Mouse (Mus musculus): ENCODE measurements around the gene Ptafr. TPM values are rescaled to one million over a fixed set of nuclear protein-coding genes. Genes with fewer than 3 reads are reported as not detected.

The Ptafr gene
- polyA plus RNA-seq, 1 experiment from 2014 or later: 0.66 TPM

DNA sequence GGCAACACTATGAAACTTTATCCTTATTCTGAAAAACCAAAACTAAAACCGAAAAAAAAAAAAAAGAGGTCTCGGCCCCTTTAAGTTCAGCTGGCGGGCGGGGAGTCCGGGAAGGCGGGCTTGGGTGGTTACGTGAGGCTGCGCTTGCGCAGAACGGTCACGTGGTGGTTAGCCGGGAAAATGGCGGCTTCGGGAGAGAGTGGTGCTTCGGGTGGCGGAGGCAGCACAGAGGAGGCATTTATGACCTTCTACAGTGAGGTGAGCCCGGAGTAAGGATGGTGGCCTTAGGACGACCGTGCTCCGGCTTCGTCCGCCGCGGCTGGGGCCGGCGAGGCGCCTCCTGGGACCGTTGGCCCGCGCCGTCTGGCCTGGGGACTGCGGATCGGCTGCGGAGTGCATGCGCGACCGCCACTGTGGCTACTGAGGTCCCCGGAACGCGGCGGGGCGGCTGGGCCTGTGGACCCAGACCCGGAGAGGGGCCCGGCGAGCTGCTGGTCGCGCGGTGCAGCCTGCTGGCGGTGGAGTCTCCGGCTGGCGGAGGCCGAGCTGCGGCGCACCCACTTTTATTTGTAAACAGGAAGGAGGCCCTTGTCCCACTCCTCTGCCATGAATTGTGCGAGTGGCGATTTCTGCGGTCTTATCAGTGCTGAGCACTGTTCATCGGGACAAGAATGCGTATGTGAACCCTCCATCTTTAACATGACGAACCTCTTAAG is 28.3 kb upstream of the Ptafr start, which contains the start of gene Dnajc8:
Gene Dnajc8 (plus strand): TSS at position 145 of the 716 bp plus-strand sequence.
- no peaks in the 10 kb centered on the region for H3K9me3 ChIP-seq (ENCODE audit: control insufficient read depth, low read length)
- peak within 1 kb of the TSS; percentile 80 for H3K4me2 ChIP-seq (ENCODE audit: low read length)
- under 1% methylated on average over 60 of the region's 60 CpGs for WGBS
- H3K4me1 ChIP-seq (ENCODE audit: control insufficient read depth in 2 of 2, insufficient read depth in 2 of 2, low read length in 2 of 2): peaks cover 5 to 32% of the 10 kb centered on the region in 2 experiments; a peak in 3 of 4 replicates
- peak; percentile 71 for ATAC-seq (ENCODE audit: insufficient number of reproducible peaks, insufficient read depth, low FRiP score, low read depth)
- peak within 1 kb of the TSS; percentile 43 to 76; a peak in 3 of 4 replicates for H3K27ac ChIP-seq (replicated peaks in 1 of 2; ENCODE audit: control insufficient read depth in 1 of 2, insufficient read depth in 1 of 2, low read depth in 2 of 2, low read length in 2 of 2)
- H3K9ac ChIP-seq (ENCODE audit: low read length): peak within 1 kb of the TSS; percentile 95
- H3K27me3 ChIP-seq (ENCODE audit: control insufficient read depth, insufficient read depth, low read length): no peaks in the 10 kb centered on the region
- H3K4me3 ChIP-seq (ENCODE audit: control insufficient read depth in 1 of 2, insufficient read depth in 1 of 2, low read depth in 1 of 2, low read length in 2 of 2): peak within 1 kb of the TSS; percentile 97 to 98
- peaks cover 48% of the 10 kb centered on the region for H3K36me3 ChIP-seq (ENCODE audit: control insufficient read depth, insufficient read depth, low read length)

DNA sequence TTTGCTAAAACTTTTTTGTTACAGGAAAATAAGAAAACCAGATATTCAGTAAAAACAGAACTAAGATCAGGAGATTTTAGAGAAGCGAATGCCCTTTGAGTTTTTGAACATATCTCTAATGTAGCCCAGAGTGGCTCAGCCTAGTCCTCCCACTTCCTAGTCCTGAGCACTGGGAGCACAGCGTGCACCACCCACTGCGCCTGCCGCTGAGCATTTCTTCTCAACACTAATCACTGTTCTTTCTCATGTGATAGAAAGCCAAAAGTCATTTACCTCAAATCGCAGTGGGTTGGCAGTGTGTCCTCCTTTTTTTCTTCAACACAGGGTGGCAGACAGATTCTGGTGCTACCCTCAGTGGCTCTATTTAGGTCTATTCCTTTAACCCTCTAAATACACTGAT is 24.4 kb upstream of the Ptafr start:
- Histone ChIP-seq H3K4me2 (ENCODE audit: low read length) (no peak overlapping the region), H3K4me1 (ENCODE audit: control insufficient read depth in 2 of 2, insufficient read depth in 2 of 2, low read length in 2 of 2) (peaks cover 5 to 15% of the 10 kb centered on the region in 2 experiments; a peak in 3 of 4 replicates), H3K27me3 (ENCODE audit: control insufficient read depth, insufficient read depth, low read length) (no peaks in the 10 kb centered on the region), H3K27ac (replicated peaks in 1 of 2; ENCODE audit: control insufficient read depth in 1 of 2, insufficient read depth in 1 of 2, low read depth in 2 of 2, low read length in 2 of 2) (no peak overlapping the region), H3K4me3 (ENCODE audit: control insufficient read depth in 1 of 2, insufficient read depth in 1 of 2, low read depth in 1 of 2, low read length in 2 of 2) (no peak overlapping the region), H3K9me3 (ENCODE audit: control insufficient read depth, low read length) (no peaks in the 10 kb centered on the region), H3K36me3 (ENCODE audit: control insufficient read depth, insufficient read depth, low read length) (peaks cover 73% of the 10 kb centered on the region), H3K9ac (ENCODE audit: low read length) (no peak overlapping the region)
- ATAC-seq (ENCODE audit: insufficient number of reproducible peaks, insufficient read depth, low FRiP score, low read depth): no peak
- WGBS: 90% methylated on average over 5 of the region's 5 CpGs

DNA sequence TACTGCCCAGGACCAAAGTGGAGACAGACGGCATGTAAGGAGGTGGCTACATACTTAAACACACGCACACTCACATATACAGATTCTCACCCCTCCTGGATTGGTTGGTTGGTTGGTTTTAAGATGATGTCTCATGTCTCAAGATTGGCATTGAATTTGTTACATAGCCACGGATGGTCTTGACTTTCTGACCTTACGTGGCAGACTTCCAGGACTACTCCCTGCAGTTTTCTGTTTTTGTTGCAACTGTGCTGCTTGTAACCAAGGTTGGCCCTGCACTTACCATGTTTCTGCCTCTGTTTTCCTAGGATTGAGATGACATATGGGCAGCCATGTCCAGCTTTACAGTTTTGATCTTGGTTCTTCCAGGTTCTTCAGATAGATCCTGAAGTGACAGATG is 22.5 kb upstream of the Ptafr start:
- H3K9ac ChIP-seq (ENCODE audit: low read length): no peak overlapping the region

DNA sequence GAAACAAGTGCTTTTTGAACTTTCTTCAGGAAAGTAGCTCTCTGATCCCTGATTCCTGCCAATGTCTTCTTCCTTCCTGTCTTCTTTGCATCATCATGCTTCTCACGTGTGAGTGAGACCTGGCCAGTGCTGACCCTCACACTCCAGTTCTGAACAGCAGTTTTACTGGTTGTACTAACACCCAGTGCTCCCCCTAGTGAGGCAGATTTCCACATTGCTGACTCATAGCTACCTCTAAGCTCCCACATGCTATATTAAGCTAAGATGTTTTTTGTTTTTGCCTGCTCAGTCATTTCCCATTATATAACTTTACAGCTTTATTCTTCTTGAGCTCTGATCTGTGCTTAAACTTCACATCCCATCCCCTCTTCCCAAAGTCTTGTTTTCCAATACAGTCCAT is 21.1 kb upstream of the Ptafr start:
- no peak for ATAC-seq (ENCODE audit: insufficient number of reproducible peaks, insufficient read depth, low FRiP score, low read depth)
- Histone ChIP-seq H3K4me1 (ENCODE audit: control insufficient read depth in 2 of 2, insufficient read depth in 2 of 2, low read length in 2 of 2) (no peaks in the 10 kb centered on the region), H3K9ac (ENCODE audit: low read length) (no peak overlapping the region), H3K27ac (replicated peaks in 1 of 2; ENCODE audit: control insufficient read depth in 1 of 2, insufficient read depth in 1 of 2, low read depth in 2 of 2, low read length in 2 of 2) (no peak overlapping the region), H3K27me3 (ENCODE audit: control insufficient read depth, insufficient read depth, low read length) (no peaks in the 10 kb centered on the region), H3K4me2 (ENCODE audit: low read length) (no peak overlapping the region), H3K4me3 (ENCODE audit: control insufficient read depth in 1 of 2, insufficient read depth in 1 of 2, low read depth in 1 of 2, low read length in 2 of 2) (no peak overlapping the region), H3K9me3 (ENCODE audit: control insufficient read depth, low read length) (no peaks in the 10 kb centered on the region), H3K36me3 (ENCODE audit: control insufficient read depth, insufficient read depth, low read length) (peaks cover 93% of the 10 kb centered on the region)
- WGBS: 48% methylated on average over 1 of the region's 1 CpGs

More for the DNA sequence above, 22.5 kb upstream of the Ptafr start:
- Histone ChIP-seq H3K4me2 (ENCODE audit: low read length) (no peak overlapping the region), H3K36me3 (ENCODE audit: control insufficient read depth, insufficient read depth, low read length) (peaks cover 89% of the 10 kb centered on the region), H3K4me1 (ENCODE audit: control insufficient read depth in 2 of 2, insufficient read depth in 2 of 2, low read length in 2 of 2) (peaks cover 4 to 9% of the 10 kb centered on the region in 2 experiments; a peak in 3 of 4 replicates), H3K27ac (replicated peaks in 1 of 2; ENCODE audit: control insufficient read depth in 1 of 2, insufficient read depth in 1 of 2, low read depth in 2 of 2, low read length in 2 of 2) (no peak overlapping the region), H3K27me3 (ENCODE audit: control insufficient read depth, insufficient read depth, low read length) (no peaks in the 10 kb centered on the region), H3K4me3 (ENCODE audit: control insufficient read depth in 1 of 2, insufficient read depth in 1 of 2, low read depth in 1 of 2, low read length in 2 of 2) (no peak overlapping the region), H3K9me3 (ENCODE audit: control insufficient read depth, low read length) (no peaks in the 10 kb centered on the region)
- ATAC-seq (ENCODE audit: insufficient number of reproducible peaks, insufficient read depth, low FRiP score, low read depth): no peak
- 82% methylated on average over 4 of the region's 4 CpGs for WGBS

DNA sequence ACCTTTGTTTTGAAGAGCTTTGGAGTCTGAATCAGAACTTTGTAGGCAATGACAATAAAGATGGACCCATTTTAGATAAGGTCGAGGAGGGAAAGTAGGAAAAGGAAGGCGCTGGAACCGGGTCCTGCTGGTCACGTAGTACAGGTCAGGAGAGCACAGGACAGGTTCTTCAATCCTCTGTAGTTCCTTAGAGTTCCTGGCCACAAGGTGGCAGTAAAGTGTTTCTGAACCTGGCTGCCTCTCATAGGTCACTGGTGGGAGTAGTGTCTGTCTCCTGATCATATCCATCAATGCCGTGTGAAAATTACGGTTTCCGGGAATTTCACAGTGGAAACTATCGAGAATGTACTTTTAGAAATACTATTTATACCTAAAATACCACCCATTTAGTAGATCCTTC is 18.0 kb upstream of the Ptafr start:
- H3K36me3 ChIP-seq (ENCODE audit: control insufficient read depth, insufficient read depth, low read length): peaks cover 96% of the 10 kb centered on the region
- ATAC-seq (ENCODE audit: insufficient number of reproducible peaks, insufficient read depth, low FRiP score, low read depth): no peak
- H3K9me3 ChIP-seq (ENCODE audit: control insufficient read depth, low read length): no peaks in the 10 kb centered on the region
- no peak overlapping the region for H3K27ac ChIP-seq (replicated peaks in 1 of 2; ENCODE audit: control insufficient read depth in 1 of 2, insufficient read depth in 1 of 2, low read depth in 2 of 2, low read length in 2 of 2)
- H3K4me2 ChIP-seq (ENCODE audit: low read length): no peak overlapping the region
- H3K4me3 ChIP-seq (ENCODE audit: control insufficient read depth in 1 of 2, insufficient read depth in 1 of 2, low read depth in 1 of 2, low read length in 2 of 2): no peak overlapping the region
- 21% methylated on average over 8 of the region's 8 CpGs for WGBS
- H3K4me1 ChIP-seq (ENCODE audit: control insufficient read depth in 2 of 2, insufficient read depth in 2 of 2, low read length in 2 of 2): no peaks in the 10 kb centered on the region
- no peaks in the 10 kb centered on the region for H3K27me3 ChIP-seq (ENCODE audit: control insufficient read depth, insufficient read depth, low read length)
- no peak overlapping the region for H3K9ac ChIP-seq (ENCODE audit: low read length)

DNA sequence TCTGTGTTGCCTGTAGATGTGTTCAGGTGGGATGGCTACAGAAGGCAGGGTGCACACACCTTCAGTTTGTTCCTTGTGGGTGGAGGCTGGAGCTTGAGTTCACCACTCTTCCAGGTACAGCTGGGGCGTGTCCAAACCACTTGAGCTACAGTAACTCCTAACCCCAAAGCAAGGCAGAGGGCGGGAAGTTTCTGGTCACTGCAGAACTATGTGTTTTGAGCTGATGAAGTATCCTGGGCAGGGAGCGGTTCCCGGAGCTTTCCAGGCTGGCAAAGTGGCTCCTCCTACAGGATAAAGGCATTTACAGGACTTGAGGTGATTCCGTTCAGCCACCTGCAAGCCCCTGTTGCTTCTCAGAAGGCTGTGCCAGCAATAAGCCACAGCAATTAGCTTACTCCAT is 9.6 kb upstream of the Ptafr start:
- H3K27me3 ChIP-seq (ENCODE audit: control insufficient read depth, insufficient read depth, low read length): no peaks in the 10 kb centered on the region
- no peak for ATAC-seq (ENCODE audit: insufficient number of reproducible peaks, insufficient read depth, low FRiP score, low read depth)
- no peak overlapping the region for H3K4me2 ChIP-seq (ENCODE audit: low read length)
- peak overlapping the region in 1 of 2 experiments; percentile 31; a peak in 1 of 4 replicates for H3K27ac ChIP-seq (replicated peaks in 1 of 2; ENCODE audit: control insufficient read depth in 1 of 2, insufficient read depth in 1 of 2, low read depth in 2 of 2, low read length in 2 of 2)
- H3K9ac ChIP-seq (ENCODE audit: low read length): peak overlapping the region; percentile 18; the same call in 1 of the 2 replicates
- WGBS: 55% methylated on average over 5 of the region's 5 CpGs
- peaks cover 45% of the 10 kb centered on the region for H3K36me3 ChIP-seq (ENCODE audit: control insufficient read depth, insufficient read depth, low read length)
- H3K4me3 ChIP-seq (ENCODE audit: control insufficient read depth in 1 of 2, insufficient read depth in 1 of 2, low read depth in 1 of 2, low read length in 2 of 2): no peak overlapping the region
- H3K4me1 ChIP-seq (ENCODE audit: control insufficient read depth in 2 of 2, insufficient read depth in 2 of 2, low read length in 2 of 2): peaks cover 12 to 15% of the 10 kb centered on the region in 2 experiments
- no peaks in the 10 kb centered on the region for H3K9me3 ChIP-seq (ENCODE audit: control insufficient read depth, low read length)

DNA sequence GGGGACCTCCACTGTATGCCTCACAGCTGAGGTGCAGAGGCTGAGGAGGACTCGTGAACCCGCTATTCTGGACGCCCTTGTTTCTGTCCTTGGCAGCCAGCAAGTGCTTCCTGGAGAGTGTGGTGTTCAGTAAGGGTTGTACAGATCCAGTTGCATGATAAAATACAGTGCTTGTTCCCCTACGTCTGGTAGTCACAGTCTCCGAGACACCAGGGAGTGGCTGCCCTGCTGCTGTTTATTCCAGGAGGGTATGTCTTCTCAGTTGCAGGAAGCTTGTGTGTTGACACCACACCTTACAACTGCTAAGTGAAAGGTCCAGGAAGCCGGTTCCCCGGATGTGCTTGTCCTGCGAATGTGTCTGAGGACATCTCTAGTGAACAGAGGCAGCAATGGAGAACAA is 9.2 kb upstream of the Ptafr start:
- peaks cover 41% of the 10 kb centered on the region for H3K36me3 ChIP-seq (ENCODE audit: control insufficient read depth, insufficient read depth, low read length)
- H3K9me3 ChIP-seq (ENCODE audit: control insufficient read depth, low read length): no peaks in the 10 kb centered on the region
- 43% methylated on average over 8 of the region's 8 CpGs for WGBS
- no peak overlapping the region for H3K4me3 ChIP-seq (ENCODE audit: control insufficient read depth in 1 of 2, insufficient read depth in 1 of 2, low read depth in 1 of 2, low read length in 2 of 2)
- peak overlapping the region; percentile 18; the same call in 1 of the 2 replicates for H3K9ac ChIP-seq (ENCODE audit: low read length)
- H3K27ac ChIP-seq (replicated peaks in 1 of 2; ENCODE audit: control insufficient read depth in 1 of 2, insufficient read depth in 1 of 2, low read depth in 2 of 2, low read length in 2 of 2): peak overlapping the region in 1 of 2 experiments; percentile 31; a peak in 1 of 4 replicates
- peaks cover 12 to 15% of the 10 kb centered on the region in 2 experiments for H3K4me1 ChIP-seq (ENCODE audit: control insufficient read depth in 2 of 2, insufficient read depth in 2 of 2, low read length in 2 of 2)
- H3K27me3 ChIP-seq (ENCODE audit: control insufficient read depth, insufficient read depth, low read length): no peaks in the 10 kb centered on the region
- H3K4me2 ChIP-seq (ENCODE audit: low read length): no peak overlapping the region
- no peak for ATAC-seq (ENCODE audit: insufficient number of reproducible peaks, insufficient read depth, low FRiP score, low read depth)
